ENCODE assay signal across 28 mouse cellular contexts in genomic region chr3:121703880-121704243, GRCm38 (mm10). TPM values are rescaled to one million over a fixed set of nuclear protein-coding genes. Genes with fewer than 3 reads are reported as not detected.
"Had no signal": no experiment of that assay in that cellular context is flagged by ENCODE, and none has a peak within 500 bp of the region (broad histone marks: within the 10 kb centered on the region; RNA-seq: fewer than 3 reads in every experiment).

No protein-coding gene starts in this region.

- H3K9me3 ChIP-seq: kidney, embryonic 15.5 days; limb, embryonic 12.5 days; limb, embryonic 15.5 days; midbrain, embryonic 12.5 days; neural tube, embryonic 12.5 days; neural tube, embryonic 15.5 days; stomach, embryonic 15.5 days had no signal

- H3K4me3 ChIP-seq: kidney, embryonic 15.5 days; limb, embryonic 12.5 days; limb, embryonic 15.5 days; midbrain, embryonic 12.5 days; neural tube, embryonic 12.5 days; neural tube, embryonic 15.5 days; stomach, embryonic 15.5 days had no signal

- H3K27ac ChIP-seq: kidney, embryonic 15.5 days; limb, embryonic 12.5 days; limb, embryonic 15.5 days; liver, embryonic 14.5 days; macrophage; midbrain, embryonic 12.5 days; neural tube, embryonic 12.5 days; neural tube, embryonic 15.5 days; stomach, embryonic 15.5 days had no signal

- H3K4me2 ChIP-seq: kidney, embryonic 15.5 days; limb, embryonic 12.5 days; limb, embryonic 15.5 days; liver, embryonic 11.5 days; lung, embryonic 14.5 days; midbrain, embryonic 12.5 days; neural tube, embryonic 12.5 days; neural tube, embryonic 15.5 days; stomach, embryonic 15.5 days had no signal

- ATAC-seq: liver, postnatal 0 days; lung, postnatal 0 days; midbrain, embryonic 16.5 days had no signal

- DNase-seq: kidney, adult 2 months; kidney, postnatal 10 days; kidney, postnatal 36 days; left cerebral cortex, postnatal 4 days; liver, postnatal 0 days; lung, embryonic 14.5 days; right cerebral cortex, adult 18-20 months; right cerebral cortex, postnatal 14 days; right cerebral cortex, postnatal 4 days; thymus, postnatal 25 days had no signal

- H3K9ac ChIP-seq: kidney, embryonic 15.5 days; limb, embryonic 12.5 days; limb, embryonic 15.5 days; liver, embryonic 14.5 days; liver, postnatal 0 days; lung, embryonic 14.5 days; midbrain, embryonic 12.5 days; neural tube, embryonic 12.5 days; neural tube, embryonic 15.5 days; stomach, embryonic 15.5 days had no signal

- H3K36me3 ChIP-seq: kidney, embryonic 15.5 days; limb, embryonic 12.5 days; limb, embryonic 15.5 days; midbrain, embryonic 12.5 days; neural tube, embryonic 12.5 days; neural tube, embryonic 15.5 days; stomach, embryonic 15.5 days had no signal

- H3K27me3 ChIP-seq: kidney, embryonic 15.5 days; limb, embryonic 12.5 days; limb, embryonic 15.5 days; midbrain, embryonic 12.5 days; neural tube, embryonic 12.5 days; neural tube, embryonic 15.5 days; stomach, embryonic 15.5 days had no signal

RNA-seq across cellular contexts. Expression of gene F3, which starts 19.5 kb away (rescaled TPM):
- total RNA-seq: megakaryocyte, adult 5-6 weeks had no signal

RNA-seq across cellular contexts. Expression of gene 4930432M17Rik, which starts 33.3 kb away (rescaled TPM):
- total RNA-seq: layer of hippocampus, adult 18-20 months; layer of hippocampus, postnatal 14 days; left cerebral cortex, adult 8-10 months; left cerebral cortex, postnatal 14 days; left cerebral cortex, postnatal 4 days; megakaryocyte, adult 5-6 weeks had no signal
- polyA plus RNA-seq: kidney, adult 2 months; kidney, embryonic 15.5 days; limb, embryonic 12.5 days; limb, embryonic 15.5 days; liver, embryonic 11.5 days; liver, embryonic 14.5 days; liver, postnatal 0 days; lung, embryonic 14.5 days; lung, postnatal 0 days; macrophage; midbrain, embryonic 12.5 days; midbrain, embryonic 16.5 days; neural tube, embryonic 12.5 days; neural tube, embryonic 15.5 days; stomach, embryonic 15.5 days; thymus, postnatal 0 days had no signal
